In genomic region chr5:77228986-77229385, GRCm38 (mm10) we compare ENCODE assay signal across 10 mouse cellular contexts. TPM values are rescaled to one million over a fixed set of nuclear protein-coding genes. Genes with fewer than 3 reads are reported as not detected.
DNase-seq lines count a peak whose midpoint lies in the region; ATAC-seq and TF ChIP-seq lines count a peak whose summit lies in the region.
"Had no signal": no experiment of that assay in that cellular context is flagged by ENCODE, and none has a peak within 500 bp of the region (broad histone marks: within the 10 kb centered on the region; RNA-seq: fewer than 3 reads in every experiment).

No protein-coding gene starts in this region.

- H3K27me3 ChIP-seq in kidney, postnatal 0 days (ENCODE audit: insufficient read depth, low read length): no peaks in the 10 kb centered on the region
- H3K27me3 ChIP-seq in G1E (ENCODE audit: insufficient read depth, low read length): peaks cover 11% of the 10 kb centered on the region
- H3K27me3 ChIP-seq: embryonic facial prominence, embryonic 12.5 days; liver, embryonic 13.5 days had no signal

- no peaks in the 10 kb centered on the region for H3K4me1 ChIP-seq in kidney, postnatal 0 days (replicated peaks; ENCODE audit: insufficient read depth, low read length)
- H3K4me1 ChIP-seq in G1E (ENCODE audit: insufficient read depth, low read depth, low read length): no peaks in the 10 kb centered on the region
- H3K4me1 ChIP-seq: embryonic facial prominence, embryonic 12.5 days; liver, embryonic 13.5 days had no signal

- H3K9me3 ChIP-seq in kidney, postnatal 0 days (replicated peaks; ENCODE audit: low read length): no peaks in the 10 kb centered on the region
- no peaks in the 10 kb centered on the region for H3K9me3 ChIP-seq in G1E (replicated peaks)
- H3K9me3 ChIP-seq: embryonic facial prominence, embryonic 12.5 days; liver, embryonic 13.5 days had no signal

- 19% methylated on average over 1 of the region's 1 CpGs for WGBS in kidney, postnatal 0 days

- no peak overlapping the region for H3K4me3 ChIP-seq in kidney, postnatal 0 days (replicated peaks; ENCODE audit: low read depth, low read length)
- no peak overlapping the region for H3K4me3 ChIP-seq in G1E (ENCODE audit: low read depth, low read length)
- H3K4me3 ChIP-seq: embryonic facial prominence, embryonic 12.5 days; liver, embryonic 13.5 days had no signal

- no peak overlapping the region for H3K27ac ChIP-seq in kidney, postnatal 0 days
- H3K27ac ChIP-seq: embryonic facial prominence, embryonic 12.5 days; liver, embryonic 13.5 days had no signal

- H3K9ac ChIP-seq in kidney, postnatal 0 days (ENCODE audit: low read depth, low read length): no peak overlapping the region
- H3K9ac ChIP-seq: embryonic facial prominence, embryonic 12.5 days; liver, embryonic 13.5 days had no signal

- TF ChIP-seq CTCF in kidney, postnatal 0 days (IDR thresholded peaks at IDR 0.05; ENCODE audit: low read depth): peak; percentile 75
- no peak for TF ChIP-seq CTCF in G1E (IDR thresholded peaks at IDR 0.05; ENCODE audit: low read depth, low read length)

- no peak overlapping the region for H3K4me2 ChIP-seq in kidney, postnatal 0 days (ENCODE audit: low read length)
- H3K4me2 ChIP-seq: embryonic facial prominence, embryonic 12.5 days; liver, embryonic 13.5 days had no signal

- H3K36me3 ChIP-seq in kidney, postnatal 0 days (ENCODE audit: insufficient read depth, low read length): no peaks in the 10 kb centered on the region
- H3K36me3 ChIP-seq in G1E (replicated peaks): no peaks in the 10 kb centered on the region
- H3K36me3 ChIP-seq: embryonic facial prominence, embryonic 12.5 days; liver, embryonic 13.5 days had no signal

- peak; percentile 88 for DNase-seq in kidney, postnatal 0 days (ENCODE audit: low spot score)
- DNase-seq in kidney, postnatal 25 days: no peak
- peak; percentile 16 for DNase-seq in G1E (ENCODE audit: low spot score)
- peak; percentile 78 for DNase-seq in embryo, embryonic 10.5 days (ENCODE audit: low spot score)
- peak; percentile 20 for DNase-seq in lung, postnatal 10 days
- DNase-seq in urinary bladder, adult 18-20 months (ENCODE audit: low spot score in 2 of 2): no peak
- no peak for DNase-seq in layer of hippocampus, adult 11-12 months (ENCODE audit: low spot score)
- DNase-seq in right cerebral cortex, adult 2 months (ENCODE audit: low spot score in 2 of 2): no peak
- DNase-seq: liver, embryonic 13.5 days had no signal

- no peak; the same call in 1 of the 2 replicates for ATAC-seq in kidney, postnatal 0 days (replicated peaks; ENCODE audit: low FRiP score, low read depth)
- ATAC-seq in G1E (ENCODE audit: extremely low read depth, insufficient number of reproducible peaks, low FRiP score, poor library complexity, severe bottlenecking): no peak; the same call in 1 of the 2 replicates

RNA-seq across cellular contexts. Expression of gene Spink2, which starts 17.7 kb away (rescaled TPM):
- polyA plus RNA-seq in kidney, postnatal 0 days (2015; fragmentation: Nextera tagmentation; extraction: Ambion mirVana): 0.77 and 1.0 TPM in 2 replicates
- total RNA-seq in G1E (2014; fragmentation: Nextera tagmentation): not detected in 2 replicates
- not detected in 2 replicates for total RNA-seq in G1E (2017)
- not detected in 2 replicates for polyA plus RNA-seq in G1E (2012)

RNA-seq across cellular contexts. Expression of gene Rest, which starts 36.3 kb away (rescaled TPM):
- polyA plus RNA-seq in kidney, postnatal 0 days (2015; fragmentation: Nextera tagmentation; extraction: Ambion mirVana): 32.7 and 34.1 TPM in 2 replicates
- 46.7 and 48.9 TPM in 2 replicates for total RNA-seq in G1E (2014; fragmentation: Nextera tagmentation)
- 43.4 and 52.1 TPM in 2 replicates for total RNA-seq in G1E (2017)
- polyA plus RNA-seq in G1E (2012): 7.1 and 8.3 TPM in 2 replicates

Comparison
In these comparisons a context has a peak if more than half of its experiments do, and no peak if none do; other contexts are left out.
1. DNase-seq: peak in kidney, postnatal 0 days (single experiment), G1E (single experiment), embryo, embryonic 10.5 days (single experiment) and lung, postnatal 10 days (single experiment); none in kidney, postnatal 25 days (0 of 2), urinary bladder, adult 18-20 months (0 of 2), layer of hippocampus, adult 11-12 months (single experiment) and right cerebral cortex, adult 2 months (0 of 2).